Comparison of ENCODE assay signal across 10 mouse cellular contexts in genomic region chr2:181759041-181759440, GRCm38 (mm10). TPM values are rescaled to one million over a fixed set of nuclear protein-coding genes. Genes with fewer than 3 reads are reported as not detected.
DNase-seq lines count a peak whose midpoint lies in the region; ATAC-seq and TF ChIP-seq lines count a peak whose summit lies in the region.
"Had no signal": no experiment of that assay in that cellular context is flagged by ENCODE, and none has a peak within 500 bp of the region (broad histone marks: within the 10 kb centered on the region; RNA-seq: fewer than 3 reads in every experiment).

No protein-coding gene starts in this region.

- peak overlapping the region; percentile 57; the same call in 1 of the 2 replicates for H3K27ac ChIP-seq in forebrain, embryonic 11.5 days (ENCODE audit: low read depth, low read length)
- H3K27ac ChIP-seq in left cerebral cortex, adult 2 months = no peak overlapping the region
- H3K27ac ChIP-seq in intestine, embryonic 16.5 days (ENCODE audit: low read length) = no peak overlapping the region
- H3K27ac ChIP-seq in intestine, postnatal 0 days (ENCODE audit: low read depth, low read length) = no peak overlapping the region

- peak; percentile 84 for DNase-seq in cerebellum, adult 8-10 months
- DNase-seq in forebrain, embryonic 11.5 days (ENCODE audit: low spot score) = peak; percentile 67
- DNase-seq in left cerebral cortex, adult 2 months (ENCODE audit: extremely low spot score in 1 of 2, low spot score in 2 of 2) = peak; percentile 38 to 48
- DNase-seq in retina, postnatal 1 day = peak; percentile 90
- DNase-seq in spleen, adult 18-20 months = no peak

- no peak overlapping the region for H3K4me3 ChIP-seq in forebrain, embryonic 11.5 days (ENCODE audit: low read depth, low read length)
- no peak overlapping the region for H3K4me3 ChIP-seq in left cerebral cortex, adult 2 months
- no peak overlapping the region for H3K4me3 ChIP-seq in intestine, embryonic 16.5 days (ENCODE audit: low read length)
- H3K4me3 ChIP-seq in intestine, postnatal 0 days (ENCODE audit: low read depth, low read length) = no peak overlapping the region
- H3K4me3 ChIP-seq: erythroblast, embryonic 14.5 days had no signal

- H3K9me3 ChIP-seq in forebrain, embryonic 11.5 days (ENCODE audit: control insufficient read depth, low read length) = no peaks in the 10 kb centered on the region
- no peaks in the 10 kb centered on the region for H3K9me3 ChIP-seq in intestine, embryonic 16.5 days (ENCODE audit: control insufficient read depth, low read length)
- no peaks in the 10 kb centered on the region for H3K9me3 ChIP-seq in intestine, postnatal 0 days (ENCODE audit: control insufficient read depth)

- intact Hi-C loops in left cerebral cortex, adult 2 months (cut with DNase I) = no loop called here

- no peak overlapping the region for H3K4me2 ChIP-seq in forebrain, embryonic 11.5 days (ENCODE audit: low read depth, low read length, severe bottlenecking)
- no peak overlapping the region for H3K4me2 ChIP-seq in intestine, embryonic 16.5 days (ENCODE audit: low read depth, low read length)
- H3K4me2 ChIP-seq in intestine, postnatal 0 days (replicated peaks; ENCODE audit: low read depth) = no peak overlapping the region

- TF ChIP-seq CTCF in left cerebral cortex, adult 2 months (IDR thresholded peaks at IDR 0.05) = no peak
- no peak for TF ChIP-seq CTCF in intestine, postnatal 0 days (IDR thresholded peaks at IDR 0.05; ENCODE audit: low read depth)

- H3K9ac ChIP-seq in forebrain, embryonic 11.5 days (ENCODE audit: low read length) = no peak overlapping the region
- H3K9ac ChIP-seq in intestine, embryonic 16.5 days (ENCODE audit: low read depth, low read length) = no peak overlapping the region
- H3K9ac ChIP-seq in intestine, postnatal 0 days (ENCODE audit: low read depth, low read length) = no peak overlapping the region

- H3K36me3 ChIP-seq in forebrain, embryonic 11.5 days (ENCODE audit: control insufficient read depth, insufficient read depth, low read length) = no peaks in the 10 kb centered on the region
- H3K36me3 ChIP-seq in intestine, embryonic 16.5 days (ENCODE audit: control insufficient read depth, insufficient read depth, low read length) = no peaks in the 10 kb centered on the region
- H3K36me3 ChIP-seq in intestine, postnatal 0 days (ENCODE audit: control insufficient read depth, insufficient read depth) = no peaks in the 10 kb centered on the region

- peak; percentile 38 for ATAC-seq in forebrain, embryonic 11.5 days (replicated peaks; ENCODE audit: low FRiP score)
- no peak for ATAC-seq in intestine, embryonic 16.5 days
- ATAC-seq in intestine, postnatal 0 days = no peak

- peaks cover 16% of the 10 kb centered on the region for H3K4me1 ChIP-seq in forebrain, embryonic 11.5 days (replicated peaks; ENCODE audit: control insufficient read depth, insufficient read depth, low read length)
- no peaks in the 10 kb centered on the region for H3K4me1 ChIP-seq in intestine, embryonic 16.5 days (ENCODE audit: control insufficient read depth, insufficient read depth, low read length)
- no peaks in the 10 kb centered on the region for H3K4me1 ChIP-seq in intestine, postnatal 0 days (replicated peaks; ENCODE audit: control insufficient read depth, insufficient read depth, low read length)

- 24% methylated on average over 4 of the region's 4 CpGs for WGBS in forebrain, embryonic 11.5 days
- 28% methylated on average over 4 of the region's 4 CpGs for WGBS in intestine, embryonic 16.5 days
- 19% methylated on average over 4 of the region's 4 CpGs for WGBS in intestine, postnatal 0 days

- H3K27me3 ChIP-seq in forebrain, embryonic 11.5 days (ENCODE audit: control insufficient read depth, insufficient read depth, low read length) = no peaks in the 10 kb centered on the region
- peaks cover 4% of the 10 kb centered on the region; the same call in 1 of the 2 replicates for H3K27me3 ChIP-seq in intestine, embryonic 16.5 days (replicated peaks; ENCODE audit: control insufficient read depth, insufficient read depth, low read length)
- no peaks in the 10 kb centered on the region for H3K27me3 ChIP-seq in intestine, postnatal 0 days (replicated peaks; ENCODE audit: control insufficient read depth, insufficient read depth, low read length)

RNA-seq across cellular contexts. Expression of gene Myt1, which starts 4.1 kb away (rescaled TPM):
- polyA plus RNA-seq in forebrain, embryonic 11.5 days (2014; fragmentation: Nextera tagmentation; extraction: Ambion mirVana) = 26.6 and 27.3 TPM in 2 replicates
- 10 to 100 TPM; 17.9 to 19.6 TPM for total RNA-seq in left cerebral cortex, adult 2 months (2021)
- 1.4 and 1.7 TPM in 2 replicates for polyA plus RNA-seq in intestine, embryonic 16.5 days (2015; fragmentation: Nextera tagmentation; extraction: Ambion mirVana)
- 0.46 and 1.0 TPM in 2 replicates for polyA plus RNA-seq in intestine, postnatal 0 days (2015; fragmentation: Nextera tagmentation; extraction: Ambion mirVana)
- total RNA-seq: liver, adult 2 months had no signal
- polyA plus RNA-seq: erythroblast, embryonic 14.5 days; liver, adult 2 months; spleen, adult 2 months had no signal

RNA-seq across cellular contexts. Expression of gene Oprl1, which starts 44.2 kb away (rescaled TPM):
- polyA plus RNA-seq in forebrain, embryonic 11.5 days (2014; fragmentation: Nextera tagmentation; extraction: Ambion mirVana) = 12.8 and 15.8 TPM in 2 replicates
- total RNA-seq in left cerebral cortex, adult 2 months (2021) = 10 to 100 TPM; 48.7 to 53.2 TPM
- polyA plus RNA-seq in intestine, embryonic 16.5 days (2015; fragmentation: Nextera tagmentation; extraction: Ambion mirVana) = 1.2 and 1.7 TPM in 2 replicates
- 0.64 and 0.78 TPM in 2 replicates for polyA plus RNA-seq in intestine, postnatal 0 days (2015; fragmentation: Nextera tagmentation; extraction: Ambion mirVana)
- total RNA-seq: liver, adult 2 months had no signal
- polyA plus RNA-seq: erythroblast, embryonic 14.5 days had no signal

Comparison
In these comparisons a context has a peak if more than half of its experiments do, and no peak if none do; other contexts are left out.
1. DNase-seq: peak in cerebellum, adult 8-10 months (single experiment), forebrain, embryonic 11.5 days (single experiment), left cerebral cortex, adult 2 months (2 of 2) and retina, postnatal 1 day (single experiment); none in spleen, adult 18-20 months (0 of 2).
2. RNA of gene Myt1, which starts 4.1 kb away (polyA plus RNA-seq): 26.6 to 27.3 TPM in forebrain, embryonic 11.5 days; 1.4 to 1.7 TPM in intestine, embryonic 16.5 days and 0.46 to 1.0 TPM in intestine, postnatal 0 days; every median in the first group is over 10 times any median in the second.